Mouse (Mus musculus): ENCODE data around the gene Aqp5. TPM values are rescaled to one million over a fixed set of nuclear protein-coding genes. Genes with fewer than 3 reads are reported as not detected.

Aqp5 gene
- not detected for polyA plus RNA-seq (2014; fragmentation: Illumina TruSeq; extraction: RNeasy Lipid Tissue Mini Kit (QIAGEN cat#74804); ENCODE audit: low read depth, low replicate concordance)

DNA sequence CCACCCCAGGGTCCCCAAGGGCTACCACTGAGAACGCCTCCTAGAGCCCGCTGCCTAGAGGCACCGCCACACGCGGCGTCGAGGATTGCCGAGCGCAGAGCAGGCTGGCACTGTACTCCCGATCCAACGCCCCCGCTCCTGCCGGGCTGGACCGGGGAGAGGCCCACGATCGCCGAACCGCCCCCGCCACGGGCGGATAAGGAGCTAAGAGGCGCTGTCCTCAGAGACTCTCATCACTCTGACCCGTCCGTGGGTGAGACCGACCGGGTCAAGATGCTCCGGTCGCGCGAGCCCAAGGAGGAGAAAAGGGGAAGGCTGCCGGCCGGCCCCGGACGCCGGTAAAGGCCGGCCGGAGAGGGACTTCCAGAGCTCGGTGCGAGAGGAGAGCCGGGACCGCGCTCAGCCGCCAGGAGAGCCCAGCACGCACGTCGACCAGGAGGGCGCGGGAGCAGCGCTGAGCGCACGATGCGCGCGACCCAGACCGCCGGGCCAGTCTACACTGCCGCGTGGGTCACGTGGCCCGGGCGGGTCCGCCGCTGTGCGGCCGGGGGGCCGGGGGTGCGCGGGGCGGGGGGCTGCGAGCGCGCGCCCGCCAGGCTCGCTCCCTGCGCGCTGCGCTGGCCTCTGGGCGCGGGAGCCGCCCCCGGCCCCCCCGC is at the start of gene Aqp5:
Gene Aqp5, plus strand, starts transcription at position 354 of the 656 bp plus-strand sequence.

DNA sequence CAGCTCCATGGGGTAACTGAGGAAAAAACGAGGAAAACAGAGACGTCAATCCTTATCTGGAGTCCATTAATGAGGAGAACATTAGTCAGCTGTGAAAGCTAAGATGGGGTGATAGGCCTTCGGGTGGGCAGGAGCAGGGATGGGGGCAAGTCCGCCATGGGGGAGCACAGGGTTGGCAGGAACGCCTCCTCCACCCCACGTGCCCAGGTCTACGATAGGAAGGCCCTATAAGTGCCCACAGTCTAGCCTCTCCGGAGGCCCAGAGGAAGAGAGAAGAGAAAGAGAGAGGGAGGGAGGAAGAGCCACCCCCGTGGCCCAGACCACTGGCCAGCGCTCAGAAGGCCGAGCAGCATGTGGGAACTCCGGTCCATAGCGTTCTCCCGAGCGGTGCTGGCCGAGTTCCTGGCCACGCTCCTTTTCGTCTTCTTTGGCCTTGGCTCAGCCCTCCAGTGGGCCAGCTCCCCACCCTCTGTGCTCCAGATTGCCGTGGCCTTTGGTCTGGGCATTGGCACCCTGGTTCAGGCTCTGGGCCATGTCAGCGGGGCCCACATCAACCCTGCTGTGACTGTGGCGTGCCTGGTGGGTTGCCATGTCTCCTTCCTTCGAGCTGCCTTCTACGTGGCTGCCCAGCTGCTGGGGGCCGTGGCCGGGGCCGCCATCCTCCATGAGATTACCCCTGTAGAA is 11.6 kb upstream of the Aqp5 start, which contains the start of gene Aqp2:
Gene Aqp2, plus strand, starts transcription at position 254 of the 684 bp plus-strand sequence.

DNA sequence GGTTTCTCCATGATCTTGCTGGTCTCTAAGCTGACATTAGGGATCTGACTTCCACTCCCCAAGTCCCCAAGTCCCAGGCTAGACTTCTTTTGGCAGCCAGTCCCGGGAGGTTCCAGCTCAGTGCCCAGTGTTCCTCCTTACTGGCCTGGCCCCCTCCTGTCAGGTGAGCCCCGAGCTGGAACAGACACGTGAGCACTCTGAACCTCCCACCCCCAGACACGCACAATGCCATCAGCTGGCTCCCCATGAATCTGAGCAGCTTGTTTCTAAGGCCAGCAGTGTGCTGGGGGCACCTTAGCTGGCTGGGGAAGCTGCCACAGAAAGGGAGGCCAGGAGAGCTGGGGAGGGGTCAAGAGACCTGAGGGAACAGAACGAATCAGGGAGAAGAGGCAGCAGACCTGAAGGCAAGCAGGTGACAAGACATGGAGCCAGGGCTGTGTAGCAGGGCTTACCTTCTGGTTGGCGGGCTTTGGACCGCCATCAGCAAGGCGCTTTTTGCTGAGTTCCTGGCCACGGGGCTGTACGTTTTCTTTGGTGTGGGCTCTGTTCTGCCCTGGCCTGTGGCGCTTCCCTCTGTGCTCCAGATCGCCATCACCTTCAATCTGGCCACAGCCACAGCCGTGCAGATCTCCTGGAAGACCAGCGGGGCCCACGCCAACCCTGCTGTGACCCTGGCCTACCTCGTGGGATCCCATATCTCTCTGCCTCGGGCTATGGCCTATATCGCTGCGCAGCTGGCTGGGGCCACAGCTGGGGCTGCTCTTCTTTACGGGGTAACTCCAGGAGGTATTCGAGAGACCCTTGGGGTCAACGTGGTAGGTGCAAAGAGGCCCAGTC is 10.6 kb downstream of the Aqp5 start, which contains the start of gene Aqp6:
Gene Aqp6, plus strand, starts transcription at position 415 of the 837 bp plus-strand sequence.

Other genes starting within 250 kb of the Aqp5 start
- 3.0 TPM for gene Fmnl3, start 220.3 kb upstream of the Aqp5 start, polyA plus RNA-seq (2014; fragmentation: Illumina TruSeq; extraction: RNeasy Lipid Tissue Mini Kit (QIAGEN cat#74804); ENCODE audit: low read depth, low replicate concordance)
- gene Tmbim6, start 197.9 kb upstream of the Aqp5 start, polyA plus RNA-seq (2014; fragmentation: Illumina TruSeq; extraction: RNeasy Lipid Tissue Mini Kit (QIAGEN cat#74804); ENCODE audit: low read depth, low replicate concordance): 303 TPM
- gene Nckap5l, start 133.0 kb upstream of the Aqp5 start, polyA plus RNA-seq (2014; fragmentation: Illumina TruSeq; extraction: RNeasy Lipid Tissue Mini Kit (QIAGEN cat#74804); ENCODE audit: low read depth, low replicate concordance): 0.52 TPM
- gene Bcdin3d, start 116.1 kb upstream of the Aqp5 start, polyA plus RNA-seq (2014; fragmentation: Illumina TruSeq; extraction: RNeasy Lipid Tissue Mini Kit (QIAGEN cat#74804); ENCODE audit: low read depth, low replicate concordance): 0.99 TPM
- gene Faim2, start 62.6 kb upstream of the Aqp5 start, polyA plus RNA-seq (2014; fragmentation: Illumina TruSeq; extraction: RNeasy Lipid Tissue Mini Kit (QIAGEN cat#74804); ENCODE audit: low read depth, low replicate concordance): 2.4 TPM
- not detected for gene Aqp2, start 11.7 kb upstream of the Aqp5 start, polyA plus RNA-seq (2014; fragmentation: Illumina TruSeq; extraction: RNeasy Lipid Tissue Mini Kit (QIAGEN cat#74804); ENCODE audit: low read depth, low replicate concordance)
- gene Aqp6, start 10.6 kb downstream of the Aqp5 start, polyA plus RNA-seq (2014; fragmentation: Illumina TruSeq; extraction: RNeasy Lipid Tissue Mini Kit (QIAGEN cat#74804); ENCODE audit: low read depth, low replicate concordance): not detected
- 6.4 TPM for gene Racgap1, start 60.9 kb downstream of the Aqp5 start, polyA plus RNA-seq (2014; fragmentation: Illumina TruSeq; extraction: RNeasy Lipid Tissue Mini Kit (QIAGEN cat#74804); ENCODE audit: low read depth, low replicate concordance)
- 0.29 TPM for gene Asic1, start 79.6 kb downstream of the Aqp5 start, polyA plus RNA-seq (2014; fragmentation: Illumina TruSeq; extraction: RNeasy Lipid Tissue Mini Kit (QIAGEN cat#74804); ENCODE audit: low read depth, low replicate concordance)
- gene Smarcd1, start 111.3 kb downstream of the Aqp5 start, polyA plus RNA-seq (2014; fragmentation: Illumina TruSeq; extraction: RNeasy Lipid Tissue Mini Kit (QIAGEN cat#74804); ENCODE audit: low read depth, low replicate concordance): 10.0 TPM
- not detected for gene Gm17349, start 114.7 kb downstream of the Aqp5 start, polyA plus RNA-seq (2014; fragmentation: Illumina TruSeq; extraction: RNeasy Lipid Tissue Mini Kit (QIAGEN cat#74804); ENCODE audit: low read depth, low replicate concordance)
- gene Gpd1, start 126.7 kb downstream of the Aqp5 start, polyA plus RNA-seq (2014; fragmentation: Illumina TruSeq; extraction: RNeasy Lipid Tissue Mini Kit (QIAGEN cat#74804); ENCODE audit: low read depth, low replicate concordance): 18.1 TPM
- 50.7 TPM for gene Cox14, start 134.8 kb downstream of the Aqp5 start, polyA plus RNA-seq (2014; fragmentation: Illumina TruSeq; extraction: RNeasy Lipid Tissue Mini Kit (QIAGEN cat#74804); ENCODE audit: low read depth, low replicate concordance)
- gene Cers5, start 182.1 kb downstream of the Aqp5 start, polyA plus RNA-seq (2014; fragmentation: Illumina TruSeq; extraction: RNeasy Lipid Tissue Mini Kit (QIAGEN cat#74804); ENCODE audit: low read depth, low replicate concordance): 77.7 TPM

All from adrenal gland, adult 10 weeks (tissue).